In the genomic region with DNA sequence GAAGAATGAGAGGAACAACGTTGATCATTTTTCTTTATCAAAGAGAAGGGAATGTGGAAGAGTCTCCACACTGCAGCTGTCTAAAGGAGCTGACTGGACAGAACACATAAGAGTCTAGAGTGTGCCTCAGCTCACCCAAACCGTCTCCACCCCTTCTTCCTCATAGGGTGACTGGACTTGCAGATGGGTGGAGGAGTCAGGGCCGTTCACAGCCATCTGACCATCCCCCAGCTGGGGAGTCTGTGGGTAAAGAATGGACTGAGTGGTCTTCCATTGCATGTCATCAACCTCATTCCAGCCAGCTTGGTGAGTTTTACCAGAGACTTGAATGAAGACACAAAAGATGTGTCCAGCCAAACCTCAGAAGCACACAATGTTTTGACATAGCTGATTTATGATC, we compare ENCODE assay signal across 25 mouse cellular contexts.
"Had no signal": no experiment of that assay in that cellular context is flagged by ENCODE, and none has a peak within 500 bp of the region (broad histone marks: within the 10 kb centered on the region; RNA-seq: fewer than 3 reads in every experiment).

No protein-coding gene starts in this region.

- DNase-seq: forebrain, postnatal 0 days; gastrocnemius, postnatal 14 days; gastrocnemius, postnatal 36 days; heart, adult 18-20 months; heart, postnatal 36 days; kidney, adult 11 months; kidney, adult 2 months; kidney, adult 9 months; kidney, postnatal 14 days; kidney, postnatal 4 days; left cerebral cortex, postnatal 4 days had no signal

- H3K4me3 ChIP-seq: heart, embryonic 13.5 days; heart, embryonic 15.5 days; hindbrain, embryonic 13.5 days; hindbrain, embryonic 15.5 days; kidney, embryonic 15.5 days; layer of hippocampus, adult 2 months; left cerebral cortex, adult 2 months; limb, embryonic 13.5 days; limb, embryonic 15.5 days; liver, embryonic 12.5 days had no signal

- H3K4me2 ChIP-seq: heart, embryonic 11.5 days; heart, embryonic 13.5 days; heart, embryonic 15.5 days; hindbrain, embryonic 13.5 days; hindbrain, embryonic 15.5 days; kidney, embryonic 15.5 days; limb, embryonic 13.5 days; limb, embryonic 15.5 days; liver, embryonic 12.5 days had no signal

- H3K27ac ChIP-seq: heart, embryonic 13.5 days; heart, embryonic 15.5 days; hindbrain, embryonic 13.5 days; hindbrain, embryonic 15.5 days; hindbrain, postnatal 0 days; kidney, embryonic 15.5 days; kidney, postnatal 0 days; layer of hippocampus, adult 2 months; left cerebral cortex, adult 2 months; limb, embryonic 13.5 days; limb, embryonic 15.5 days; liver, embryonic 12.5 days had no signal

- H3K27me3 ChIP-seq: heart, embryonic 13.5 days; hindbrain, embryonic 13.5 days; hindbrain, embryonic 15.5 days; kidney, embryonic 15.5 days; limb, embryonic 13.5 days; limb, embryonic 15.5 days; liver, embryonic 12.5 days had no signal

- H3K9ac ChIP-seq: forebrain, postnatal 0 days; heart, embryonic 13.5 days; heart, embryonic 15.5 days; hindbrain, embryonic 13.5 days; hindbrain, embryonic 15.5 days; kidney, embryonic 15.5 days; limb, embryonic 13.5 days; limb, embryonic 15.5 days; liver, embryonic 12.5 days had no signal

- ATAC-seq: forebrain, postnatal 0 days; hindbrain, postnatal 0 days; intestine, embryonic 16.5 days; liver, embryonic 12.5 days had no signal

- H3K36me3 ChIP-seq: heart, embryonic 13.5 days; heart, embryonic 15.5 days; hindbrain, embryonic 13.5 days; hindbrain, embryonic 15.5 days; kidney, embryonic 15.5 days; limb, embryonic 13.5 days; limb, embryonic 15.5 days; liver, embryonic 12.5 days had no signal

- H3K9me3 ChIP-seq: heart, embryonic 13.5 days; heart, embryonic 15.5 days; hindbrain, embryonic 13.5 days; hindbrain, embryonic 15.5 days; kidney, embryonic 15.5 days; limb, embryonic 13.5 days; limb, embryonic 15.5 days; liver, embryonic 12.5 days had no signal

- H3K4me1 ChIP-seq: heart, embryonic 13.5 days; heart, embryonic 15.5 days; hindbrain, embryonic 13.5 days; hindbrain, embryonic 15.5 days; limb, embryonic 13.5 days; limb, embryonic 15.5 days; liver, embryonic 12.5 days had no signal
